Mouse (Mus musculus): Measurements from ENCODE around the gene Smg9.

DNA sequence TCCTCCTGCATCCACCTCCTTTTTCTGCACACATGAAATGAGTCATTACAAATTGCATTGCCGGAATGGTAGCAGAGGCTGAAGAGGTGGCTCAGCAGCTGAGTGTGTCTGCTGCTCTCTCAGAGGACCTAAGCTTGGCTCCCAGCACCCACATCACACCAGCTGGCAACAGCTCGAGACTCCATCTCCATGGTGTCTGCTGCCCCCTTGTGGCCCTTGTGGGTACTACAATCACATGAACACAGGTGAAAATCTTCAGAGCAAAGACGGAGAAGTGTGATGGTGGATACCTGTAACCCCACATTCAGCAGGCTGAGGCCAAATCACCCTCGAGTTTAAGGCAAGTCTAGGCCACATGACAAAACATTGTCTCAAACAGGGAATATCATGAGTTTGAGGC lies 41.5 kb upstream of the Smg9 start:
- TF ChIP-seq CTCF (IDR thresholded peaks at IDR 0.05; ENCODE audit: extremely low read depth, insufficient read depth, insufficient read length, insufficient replicate concordance) (peak; percentile 42; the same call in 1 of the 2 replicates), POLR2A (IDR thresholded peaks at IDR 0.05; ENCODE audit: low read depth, low read length) (no peak)

Measured in spleen, adult 2 months (tissue).